Mouse (Mus musculus) midbrain, embryonic 15.5 days (tissue): ENCODE measurements around the gene Iqsec1. TPM values are rescaled to one million over a fixed set of nuclear protein-coding genes. Genes with fewer than 3 reads are reported as not detected.

Source experiments
- ATAC-seq: fragments of 200-750 bp; cut with Nextera tagmentation; replicated peaks from 2 replicates; pipeline ENCODE4 v1.8.0; 2017; ENCODE audit warnings: moderate TSS enrichment
- H3K27ac ChIP-seq: fragments of 300-500 bp; sonication (generic); 2 replicates; pipeline ENCODE4 v1.5.1; 2015; ENCODE audit warnings: mild to moderate bottlenecking, inconsistent platforms
- H3K27me3 ChIP-seq: fragments of 300-500 bp; sonication (generic); replicated peaks from 2 replicates; pipeline ENCODE4 v1.6.1; 2015; ENCODE audit warnings: inconsistent platforms
- H3K36me3 ChIP-seq: fragments of 300-500 bp; sonication (generic); replicated peaks from 2 replicates; pipeline ENCODE4 v1.6.1; 2015; ENCODE audit warnings: inconsistent platforms
- H3K4me1 ChIP-seq: fragments of 300-500 bp; sonication (generic); 2 replicates; pipeline ENCODE4 v1.6.1; 2015; ENCODE audit warnings: inconsistent platforms
- H3K4me2 ChIP-seq: fragments of 300-500 bp; sonication (generic); 2 replicates; pipeline ENCODE4 v1.6.1; 2015; ENCODE audit warnings: inconsistent platforms, mild to moderate bottlenecking, moderate library complexity
- H3K4me3 ChIP-seq: fragments of 300-500 bp; sonication (generic); 2 replicates; pipeline ENCODE4 v1.5.1; 2015; ENCODE audit warnings: mild to moderate bottlenecking, inconsistent platforms
- H3K9ac ChIP-seq: fragments of 300-500 bp; sonication (generic); 2 replicates; pipeline ENCODE4 v1.6.1; 2015; ENCODE audit warnings: mild to moderate bottlenecking, inconsistent platforms
- H3K9me3 ChIP-seq: fragments of 300-500 bp; sonication (generic); 2 replicates; pipeline ENCODE4 v1.6.1; 2016; ENCODE audit warnings: inconsistent platforms
- WGBS: fragments of 180-500 bp; shearing (Covaris S2); methylation state at CpG from one replicate; pipeline ENCODE4 v1.1.7; 2015; ENCODE audit warnings: mixed read lengths; 5-methylcytosine and 5-hydroxymethylcytosine counted together
- polyA plus RNA-seq: library from polyadenylated mRNA; unstranded; fragments of >200 nt; fragmentation: Nextera tagmentation; extraction: Ambion mirVana; gene quantifications from 2 replicates; pipeline ENCODE4 v1.2.1, GENCODE M21; 2015

Iqsec1 gene
- polyA plus RNA-seq, 1 experiment from 2014 or later: 25.9 TPM

DNA sequence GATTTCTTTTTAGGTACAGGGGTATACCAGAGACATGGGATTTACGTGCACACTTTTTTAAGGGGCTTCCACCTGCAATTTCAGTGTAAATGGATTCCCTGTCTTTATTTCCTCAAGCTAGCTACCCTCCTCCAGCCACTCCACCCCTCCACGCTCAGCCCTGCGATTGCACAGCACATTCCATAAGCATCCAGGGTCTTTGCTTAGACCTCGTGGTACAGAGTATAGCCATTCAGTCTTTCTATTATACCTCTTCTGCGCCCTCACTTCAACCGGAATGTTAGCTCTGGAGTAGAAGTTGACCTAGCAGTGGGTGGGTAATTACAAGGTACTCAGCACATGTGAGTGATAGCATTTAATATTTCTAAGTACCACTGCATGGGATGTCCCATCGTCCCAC, 13.1 kb upstream of the Iqsec1 start:
- Histone ChIP-seq H3K4me2 (peak overlapping the region; percentile 41; the same call in 1 of the 2 replicates), H3K27ac (0 out of 2 replicates have a peak overlapping the region, but pooled peaks have one; percentile 6)

DNA sequence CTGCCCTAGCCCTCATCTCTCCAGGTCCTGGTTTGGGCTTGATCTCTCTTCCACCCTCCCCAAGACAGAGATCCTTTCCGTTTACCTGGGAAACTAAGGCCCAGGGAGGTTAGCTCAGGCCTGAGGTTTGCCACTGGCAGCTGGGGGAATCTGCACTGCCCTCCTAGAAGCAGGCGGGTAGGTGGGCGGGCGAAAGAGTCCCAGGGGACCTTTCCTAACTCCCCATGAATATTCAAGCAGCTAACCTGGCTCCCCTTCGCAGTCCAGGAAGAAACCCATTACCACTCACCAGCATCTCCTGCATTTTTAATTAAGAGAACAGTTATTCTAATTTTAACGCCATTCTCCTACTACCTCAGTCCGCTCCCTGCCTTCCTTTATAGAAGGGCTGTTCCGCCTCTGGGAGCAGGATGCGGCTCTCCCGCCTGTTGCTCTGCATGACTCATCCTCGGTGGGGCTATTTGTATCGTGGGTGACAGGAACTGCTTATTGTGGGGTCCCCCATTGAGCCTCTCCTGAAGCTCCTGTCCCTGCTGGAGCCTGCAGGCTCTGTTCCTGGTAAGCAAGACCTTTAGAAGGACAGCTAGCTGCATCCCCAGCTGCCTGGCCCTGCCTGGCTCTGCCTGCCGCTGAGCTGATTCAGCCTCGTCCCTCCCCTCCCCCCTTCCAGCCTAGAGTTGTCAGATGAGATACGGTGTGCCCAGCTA, 12.5 kb upstream of the Iqsec1 start:
- Histone ChIP-seq H3K27me3 (no peaks in the 10 kb centered on the region), H3K9ac (no peak overlapping the region), H3K4me3 (no peak overlapping the region), H3K36me3 (no peaks in the 10 kb centered on the region), H3K9me3 (no peaks in the 10 kb centered on the region), H3K4me1 (peaks cover 12% of the 10 kb centered on the region), H3K27ac (0 out of 2 replicates have a peak overlapping the region, but pooled peaks have one; percentile 6), H3K4me2 (peak overlapping the region; percentile 41)
- 11% methylated on average over 15 of the region's 15 CpGs for WGBS
- ATAC-seq: peak; percentile 68; the same call in 1 of the 2 replicates

More for the DNA sequence above, 13.1 kb upstream of the Iqsec1 start:
- no peaks in the 10 kb centered on the region for H3K9me3 ChIP-seq
- no peaks in the 10 kb centered on the region for H3K36me3 ChIP-seq
- H3K9ac ChIP-seq: no peak overlapping the region
- peaks cover 12% of the 10 kb centered on the region for H3K4me1 ChIP-seq
- no peaks in the 10 kb centered on the region for H3K27me3 ChIP-seq
- no peak overlapping the region for H3K4me3 ChIP-seq
- peak; percentile 66; the same call in 1 of the 2 replicates for ATAC-seq
- WGBS: 38% methylated on average over 7 of the region's 7 CpGs

DNA sequence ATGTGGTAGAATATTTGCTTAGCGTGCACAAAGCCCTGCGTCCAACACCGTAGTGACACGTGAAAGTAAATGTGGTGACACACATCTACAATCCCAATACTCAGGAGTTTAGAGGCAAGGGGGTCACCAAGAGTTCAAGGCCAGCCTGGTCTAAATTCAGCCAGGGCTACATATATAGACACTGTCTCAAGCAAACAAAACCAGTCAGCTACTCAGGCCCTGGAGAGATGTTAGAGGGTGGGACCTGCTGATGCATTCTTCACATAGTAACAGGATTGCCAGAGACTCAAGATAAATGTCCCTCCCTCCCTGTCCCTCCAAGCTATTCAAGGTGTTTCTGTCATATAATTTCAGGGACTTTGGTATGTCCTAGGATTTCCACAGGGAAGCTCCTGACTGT, 10.7 kb upstream of the Iqsec1 start:
- no peaks in the 10 kb centered on the region for H3K27me3 ChIP-seq
- no peaks in the 10 kb centered on the region for H3K9me3 ChIP-seq
- no peak overlapping the region for H3K4me2 ChIP-seq
- no peak for ATAC-seq
- no peak overlapping the region for H3K4me3 ChIP-seq
- H3K4me1 ChIP-seq: peaks cover 12% of the 10 kb centered on the region
- H3K27ac ChIP-seq: no peak overlapping the region
- no peak overlapping the region for H3K9ac ChIP-seq
- no peaks in the 10 kb centered on the region for H3K36me3 ChIP-seq
- 96% methylated on average over 4 of the region's 4 CpGs for WGBS

DNA sequence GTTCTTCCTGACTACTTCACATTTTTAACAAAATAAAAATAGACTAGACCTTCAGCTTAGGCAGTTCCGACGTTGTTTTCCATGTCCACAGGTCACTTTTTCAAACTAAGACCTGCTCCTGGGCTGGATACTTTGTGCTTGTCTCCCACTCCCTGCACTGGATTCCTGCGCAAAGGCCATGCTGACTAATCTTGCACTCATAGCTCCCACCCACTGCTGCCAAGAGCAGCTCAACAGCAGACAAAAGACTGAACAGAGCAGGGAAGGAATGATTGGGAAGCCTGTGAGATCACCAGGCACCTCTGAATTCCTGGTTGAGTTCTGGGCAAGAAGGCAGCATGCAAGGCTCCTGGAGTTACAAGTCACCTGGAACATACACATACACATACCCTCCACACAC, 8.5 kb upstream of the Iqsec1 start:
- no peaks in the 10 kb centered on the region for H3K36me3 ChIP-seq
- H3K27me3 ChIP-seq: no peaks in the 10 kb centered on the region
- H3K4me2 ChIP-seq: no peak overlapping the region
- ATAC-seq: no peak
- WGBS: 93% methylated on average over 3 of the region's 3 CpGs
- no peaks in the 10 kb centered on the region for H3K9me3 ChIP-seq
- no peak overlapping the region for H3K27ac ChIP-seq
- H3K9ac ChIP-seq: no peak overlapping the region
- H3K4me1 ChIP-seq: peaks cover 12% of the 10 kb centered on the region
- H3K4me3 ChIP-seq: no peak overlapping the region

DNA sequence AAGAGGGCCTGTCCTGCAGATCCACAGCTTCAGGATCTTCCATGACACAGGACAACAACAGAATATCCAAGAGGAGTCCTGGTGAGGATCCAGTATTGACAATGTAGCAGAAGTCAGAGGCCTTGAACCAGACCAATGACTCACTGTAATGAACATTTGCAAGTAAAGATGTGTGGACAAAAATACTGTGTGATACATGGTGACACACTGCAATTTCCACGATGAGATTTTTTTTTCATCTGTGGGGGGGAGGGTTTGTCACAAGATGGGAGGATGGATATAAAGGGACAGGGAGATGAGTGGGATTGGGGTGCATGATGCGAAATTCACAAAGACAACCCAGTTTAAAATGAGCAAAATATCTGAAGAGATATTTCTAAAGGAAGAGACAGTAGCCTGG, 7.7 kb upstream of the Iqsec1 start:
- no peaks in the 10 kb centered on the region for H3K9me3 ChIP-seq
- no peak overlapping the region for H3K4me2 ChIP-seq
- WGBS: 96% methylated on average over 2 of the region's 2 CpGs
- no peak overlapping the region for H3K27ac ChIP-seq
- no peaks in the 10 kb centered on the region for H3K36me3 ChIP-seq
- no peak for ATAC-seq
- peaks cover 7% of the 10 kb centered on the region for H3K4me1 ChIP-seq
- no peak overlapping the region for H3K4me3 ChIP-seq
- no peak overlapping the region for H3K9ac ChIP-seq
- no peaks in the 10 kb centered on the region for H3K27me3 ChIP-seq

DNA sequence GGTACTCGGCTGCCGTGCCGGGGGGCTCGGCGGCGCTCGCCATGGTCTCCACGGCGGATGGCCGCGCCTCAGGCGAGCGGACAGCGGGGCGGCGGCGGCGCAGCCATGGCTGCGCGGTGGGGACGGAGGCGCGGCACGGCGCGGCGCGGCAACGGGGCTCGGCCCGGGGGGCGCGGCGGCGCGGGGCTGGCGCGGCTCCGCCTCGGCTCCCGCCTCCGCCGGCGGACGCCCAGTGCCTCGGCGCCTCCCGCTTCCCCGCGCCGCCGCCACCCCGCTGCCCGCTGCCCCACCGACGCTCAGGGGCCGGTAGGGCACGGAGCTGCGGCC, 223 bp downstream of the Iqsec1 start:
- no peaks in the 10 kb centered on the region for H3K36me3 ChIP-seq
- H3K4me3 ChIP-seq: peak overlapping the region; percentile 68
- peaks cover 10% of the 10 kb centered on the region; the same call in 1 of the 2 replicates for H3K27me3 ChIP-seq
- H3K9ac ChIP-seq: peak overlapping the region; percentile 62
- peak; percentile 65 for ATAC-seq
- WGBS: under 1% methylated on average over 56 of the region's 59 CpGs
- H3K9me3 ChIP-seq: peaks cover 3% of the 10 kb centered on the region; the same call in 1 of the 2 replicates
- H3K4me2 ChIP-seq: peak overlapping the region; percentile 95
- H3K4me1 ChIP-seq: peaks cover 15% of the 10 kb centered on the region
- H3K27ac ChIP-seq: peak overlapping the region; percentile 59

DNA sequence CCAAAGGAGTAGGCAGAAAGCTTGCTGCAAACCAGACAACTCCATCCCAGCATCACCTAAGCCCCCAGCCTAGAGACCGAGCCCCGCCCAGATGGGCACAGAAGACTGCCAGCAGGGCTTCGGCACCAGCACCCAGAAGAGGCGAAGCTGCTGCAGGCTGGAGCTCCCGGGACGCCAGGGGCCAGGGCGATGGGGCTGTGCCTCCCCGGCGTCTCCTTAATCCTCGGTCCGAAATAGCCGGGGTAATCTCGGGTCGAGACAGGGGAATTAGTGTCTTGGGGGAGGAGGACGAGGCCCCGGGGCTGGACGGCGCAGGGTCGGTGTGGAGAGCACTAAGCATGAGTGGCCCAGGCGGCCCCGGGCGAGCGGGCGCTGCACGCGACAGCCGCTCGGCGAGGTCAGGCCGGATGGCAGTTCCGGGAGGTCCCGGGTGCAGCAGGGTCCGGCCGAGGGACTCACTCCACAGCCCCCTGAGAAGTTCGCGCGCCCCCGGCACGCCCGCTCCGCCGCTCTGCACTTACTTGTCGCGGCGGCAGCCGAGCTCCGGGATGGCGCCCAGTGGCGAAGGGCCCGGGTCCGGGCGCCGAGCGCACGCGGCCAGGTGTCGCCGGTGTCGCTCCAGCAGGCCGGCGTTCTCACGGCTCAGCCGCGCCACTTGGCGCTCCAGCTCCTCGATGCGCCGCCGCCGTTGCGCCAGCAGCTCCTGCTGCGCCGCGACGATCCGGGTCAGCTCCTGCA, 755 bp downstream of the Iqsec1 start:
- Histone ChIP-seq H3K36me3 (no peaks in the 10 kb centered on the region), H3K4me2 (peak overlapping the region; percentile 95), H3K4me1 (peaks cover 15% of the 10 kb centered on the region), H3K27ac (peak overlapping the region; percentile 59), H3K9me3 (peaks cover 3% of the 10 kb centered on the region; the same call in 1 of the 2 replicates), H3K27me3 (peaks cover 10% of the 10 kb centered on the region; the same call in 1 of the 2 replicates), H3K4me3 (peak overlapping the region; percentile 68), H3K9ac (peak overlapping the region; percentile 62)
- peak; percentile 46 for ATAC-seq
- WGBS: under 1% methylated on average over 76 of the region's 76 CpGs

DNA sequence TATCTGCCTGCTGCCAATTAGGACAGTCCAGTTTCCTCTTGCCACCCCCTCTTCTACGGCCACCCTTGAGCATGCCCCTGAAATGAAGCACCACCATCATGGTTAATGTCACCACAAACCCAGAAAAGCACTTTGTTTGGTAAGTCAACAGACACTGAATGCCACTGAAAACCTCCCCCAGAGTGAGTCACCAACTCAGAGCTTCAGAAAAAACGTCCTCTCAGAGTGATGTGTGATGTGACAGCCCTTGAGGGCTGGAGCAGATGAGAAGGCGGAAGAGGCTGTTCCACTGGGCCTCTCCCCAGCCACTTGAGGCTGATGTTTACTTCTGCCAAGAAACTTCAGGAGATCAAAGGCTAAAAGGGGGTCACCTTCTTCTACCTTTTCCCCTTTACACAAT, 4.4 kb downstream of the Iqsec1 start:
- Histone ChIP-seq H3K4me2 (no peak overlapping the region), H3K9me3 (no peaks in the 10 kb centered on the region), H3K4me1 (peaks cover 15% of the 10 kb centered on the region), H3K9ac (no peak overlapping the region), H3K27me3 (peaks cover 10% of the 10 kb centered on the region; the same call in 1 of the 2 replicates), H3K27ac (no peak overlapping the region), H3K36me3 (no peaks in the 10 kb centered on the region), H3K4me3 (no peak overlapping the region)
- ATAC-seq: no peak
- 68% methylated on average over 3 of the region's 3 CpGs for WGBS

DNA sequence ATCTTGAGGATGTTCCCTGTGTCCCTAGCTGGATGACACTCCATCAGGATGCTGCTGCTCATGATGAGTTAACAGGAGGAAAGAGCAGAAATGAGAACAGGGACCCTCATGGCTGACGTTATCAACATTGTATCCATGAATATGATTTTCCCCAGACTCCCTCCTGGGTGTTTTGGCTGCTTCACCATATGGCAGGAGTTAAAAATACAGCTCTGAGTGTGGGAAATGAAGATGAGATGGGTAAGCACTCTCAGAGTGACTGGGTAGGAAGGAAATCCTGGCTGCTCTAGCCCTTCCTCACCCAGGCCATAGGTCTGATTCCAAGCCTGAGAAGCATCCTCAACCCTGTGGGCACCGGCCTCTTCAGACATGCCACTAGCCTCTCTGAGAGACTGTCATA, 14.2 kb downstream of the Iqsec1 start:
- Histone ChIP-seq H3K4me2 (no peak overlapping the region), H3K4me3 (no peak overlapping the region), H3K27me3 (no peaks in the 10 kb centered on the region), H3K36me3 (no peaks in the 10 kb centered on the region), H3K9ac (no peak overlapping the region), H3K27ac (no peak overlapping the region), H3K4me1 (no peaks in the 10 kb centered on the region; the same call in 1 of the 2 replicates), H3K9me3 (no peaks in the 10 kb centered on the region)
- no peak for ATAC-seq
- WGBS: 75% methylated on average over 2 of the region's 2 CpGs

DNA sequence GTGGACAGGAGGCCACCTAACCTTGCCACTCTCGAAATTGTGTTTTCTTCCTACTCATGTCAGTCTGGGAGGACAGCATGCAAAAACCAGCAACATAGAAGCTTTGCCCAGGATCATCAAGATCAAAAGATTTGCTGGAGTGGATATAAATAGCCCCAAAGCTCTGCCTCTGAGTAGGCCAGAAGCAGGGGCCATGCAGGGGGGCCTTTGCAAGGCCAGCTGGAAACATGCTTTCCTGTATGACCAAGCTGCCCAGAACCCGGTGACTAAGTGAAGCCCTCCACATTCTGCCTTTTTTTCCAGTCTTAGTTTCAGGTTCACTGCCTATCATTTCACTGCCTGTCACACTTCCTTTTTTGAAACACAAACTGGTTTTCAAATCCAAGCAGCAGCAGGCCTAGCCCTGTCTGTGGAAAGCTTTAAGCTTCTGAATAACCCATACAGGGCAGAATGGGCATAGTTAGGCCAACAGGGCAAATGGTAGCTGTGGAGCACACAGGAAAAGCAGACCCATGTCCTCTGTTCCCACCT, 19.1 kb downstream of the Iqsec1 start:
- Histone ChIP-seq H3K4me2 (no peak overlapping the region), H3K27ac (no peak overlapping the region), H3K4me1 (no peaks in the 10 kb centered on the region; the same call in 1 of the 2 replicates), H3K9ac (no peak overlapping the region), H3K27me3 (no peaks in the 10 kb centered on the region), H3K9me3 (no peaks in the 10 kb centered on the region), H3K36me3 (no peaks in the 10 kb centered on the region), H3K4me3 (no peak overlapping the region)
- WGBS: 51% methylated on average over 2 of the region's 2 CpGs
- ATAC-seq: no peak

DNA sequence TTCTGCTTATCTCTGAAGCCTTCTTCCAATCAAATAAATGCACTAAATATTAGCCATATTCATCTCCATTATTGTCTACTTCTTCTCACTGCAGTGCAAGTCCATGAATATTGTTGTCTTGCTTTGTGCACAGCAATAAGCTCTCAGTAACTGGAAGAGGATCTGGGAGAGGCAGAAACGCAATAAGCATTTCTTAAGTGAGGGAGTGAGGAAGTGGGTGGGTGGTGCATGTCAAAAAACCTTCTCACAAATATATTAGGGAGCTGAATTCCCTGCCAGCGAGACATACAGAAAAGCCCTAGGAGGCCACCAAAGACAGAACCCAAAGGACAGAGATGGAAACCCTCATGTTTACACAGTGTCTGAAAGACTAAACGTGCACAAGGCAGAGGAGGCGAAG, 35.1 kb downstream of the Iqsec1 start:
- WGBS: 77% methylated on average over 4 of the region's 4 CpGs
- Histone ChIP-seq H3K27me3 (no peaks in the 10 kb centered on the region), H3K27ac (no peak overlapping the region), H3K9ac (no peak overlapping the region), H3K4me2 (no peak overlapping the region), H3K9me3 (no peaks in the 10 kb centered on the region), H3K4me3 (no peak overlapping the region), H3K36me3 (no peaks in the 10 kb centered on the region), H3K4me1 (no peaks in the 10 kb centered on the region; the same call in 1 of the 2 replicates)
- ATAC-seq: no peak

DNA sequence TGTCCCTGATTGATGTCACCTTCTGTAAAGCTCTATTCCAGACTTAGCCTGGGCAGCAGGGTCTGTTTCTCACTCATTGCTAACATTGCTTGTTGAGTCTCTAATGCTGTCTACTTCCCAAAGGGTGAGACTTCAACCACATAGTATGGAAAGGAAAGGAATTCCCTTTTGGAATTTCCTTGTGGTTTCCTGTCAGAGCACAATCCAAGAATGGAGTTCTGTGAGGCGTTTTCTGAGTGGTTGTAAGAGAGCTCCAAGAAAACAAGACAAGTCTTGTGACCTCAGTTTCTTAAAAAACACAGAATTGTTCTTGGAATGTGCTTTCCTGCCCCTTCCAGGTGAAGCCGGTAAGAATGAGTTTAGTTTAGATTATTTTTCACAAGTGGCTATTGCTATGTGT, 37.5 kb downstream of the Iqsec1 start:
- Histone ChIP-seq H3K4me1 (no peaks in the 10 kb centered on the region; the same call in 1 of the 2 replicates), H3K9ac (no peak overlapping the region), H3K27me3 (no peaks in the 10 kb centered on the region), H3K4me3 (no peak overlapping the region), H3K4me2 (no peak overlapping the region), H3K27ac (no peak overlapping the region), H3K9me3 (no peaks in the 10 kb centered on the region), H3K36me3 (no peaks in the 10 kb centered on the region)
- WGBS: 87% methylated on average over 2 of the region's 2 CpGs
- ATAC-seq: no peak
